Comparison of ENCODE assay signal across 9 mouse cellular contexts in genomic region chrX:111462833-111463564, GRCm38 (mm10).
A peak's percentile ranks its signal among the peaks of the same experiment; 100 is the strongest.
DNase-seq lines count a peak whose midpoint lies in the region; ATAC-seq and TF ChIP-seq lines count a peak whose summit lies in the region.
"Had no signal": no experiment of that assay in that cellular context is flagged by ENCODE, and none has a peak within 500 bp of the region (broad histone marks: within the 10 kb centered on the region; RNA-seq: fewer than 3 reads in every experiment).

No protein-coding gene starts in this region.

- no peaks in the 10 kb centered on the region for H3K36me3 ChIP-seq in kidney, adult 2 months (ENCODE audit: control insufficient read depth, insufficient read depth, low read length)
- H3K36me3 ChIP-seq in limb, embryonic 14.5 days (ENCODE audit: control insufficient read depth, insufficient read depth, low read length): no peaks in the 10 kb centered on the region
- no peaks in the 10 kb centered on the region for H3K36me3 ChIP-seq in midbrain, embryonic 16.5 days (ENCODE audit: control insufficient read depth, insufficient read depth, low read length)

- intact Hi-C loops in gastrocnemius, adult 2 months (cut with DNase I): no loop called here
- intact Hi-C loops in gastrocnemius, postnatal 14 days (cut with DNase I; ENCODE audit: low total_unique reads): no loop called here

- no peak for TF ChIP-seq CTCF in gastrocnemius, adult 2 months (IDR thresholded peaks at IDR 0.05)
- TF ChIP-seq CTCF in kidney, adult 2 months (conservative IDR thresholded peaks at IDR 0.05; ENCODE audit: insufficient read depth, insufficient read length, low read depth, low read length): no peak

- ATAC-seq in limb, embryonic 14.5 days (ENCODE audit: low FRiP score, low read depth): peak; percentile 93
- peak; percentile 98 for ATAC-seq in midbrain, embryonic 16.5 days

- DNase-seq in gastrocnemius, adult 2 months: peak; percentile 31
- DNase-seq in gastrocnemius, adult 18-20 months (ENCODE audit: low spot score): no peak
- peak; percentile 60 to 75 for DNase-seq in cerebellum, postnatal 25 days
- DNase-seq in gastrocnemius, postnatal 14 days: peak; percentile 28
- DNase-seq in kidney, adult 2 months: peak; percentile 58
- DNase-seq in limb, embryonic 14.5 days (ENCODE audit: low spot score): peak; percentile 75
- peak; percentile 46 for DNase-seq in telencephalon, adult 2 months (ENCODE audit: low read depth, low spot score)

- WGBS in kidney, adult 2 months: under 1% methylated on average over 52 of the region's 72 CpGs
- 18% methylated on average over 13 of the region's 72 CpGs for WGBS in limb, embryonic 14.5 days
- WGBS in midbrain, embryonic 16.5 days: 14% methylated on average over 24 of the region's 72 CpGs

- H3K4me2 ChIP-seq in limb, embryonic 14.5 days (replicated peaks; ENCODE audit: low read depth, low read length, severe bottlenecking): peak overlapping the region; percentile 47
- H3K4me2 ChIP-seq in midbrain, embryonic 16.5 days (ENCODE audit: low read length): peak overlapping the region; percentile 58

- peak overlapping the region; percentile 65 for H3K9ac ChIP-seq in limb, embryonic 14.5 days (ENCODE audit: low read depth, low read length, severe bottlenecking)
- H3K9ac ChIP-seq in midbrain, embryonic 16.5 days (ENCODE audit: low read depth, low read length): peak overlapping the region; percentile 70

- no peaks in the 10 kb centered on the region for H3K9me3 ChIP-seq in limb, embryonic 14.5 days (ENCODE audit: control insufficient read depth, low read length)
- H3K9me3 ChIP-seq in midbrain, embryonic 16.5 days (replicated peaks; ENCODE audit: control insufficient read depth, low read length, poor library complexity, severe bottlenecking): no peaks in the 10 kb centered on the region

- no peak for TF ChIP-seq POLR2A in kidney, adult 2 months (IDR thresholded peaks at IDR 0.05; ENCODE audit: low read depth, low read length)
- TF ChIP-seq POLR2A in limb, embryonic 14.5 days (IDR thresholded peaks at IDR 0.05; ENCODE audit: borderline replicate concordance, extremely low read depth, insufficient read depth, insufficient read length): 0 out of 2 replicates have a peak, but pooled peaks have one; percentile 24

- H3K4me3 ChIP-seq in gastrocnemius, adult 2 months: peak overlapping the region; percentile 75
- H3K4me3 ChIP-seq in kidney, adult 2 months (ENCODE audit: insufficient read depth, low read depth, low read length): peak overlapping the region; percentile 69
- peak overlapping the region; percentile 56 for H3K4me3 ChIP-seq in limb, embryonic 14.5 days (replicated peaks; ENCODE audit: low read length)
- H3K4me3 ChIP-seq in midbrain, embryonic 16.5 days (ENCODE audit: low read depth, low read length): peak overlapping the region; percentile 63

- no peaks in the 10 kb centered on the region for H3K27me3 ChIP-seq in kidney, adult 2 months (replicated peaks; ENCODE audit: control insufficient read depth, insufficient read depth, low read length)
- H3K27me3 ChIP-seq in limb, embryonic 14.5 days (ENCODE audit: control insufficient read depth, insufficient read depth, low read length): no peaks in the 10 kb centered on the region
- H3K27me3 ChIP-seq in midbrain, embryonic 16.5 days (ENCODE audit: control insufficient read depth, insufficient read depth, low read depth, low read length): no peaks in the 10 kb centered on the region

- no peak overlapping the region for H3K27ac ChIP-seq in gastrocnemius, adult 2 months
- H3K27ac ChIP-seq in kidney, adult 2 months (ENCODE audit: insufficient read depth, low read depth, low read length): no peak overlapping the region
- H3K27ac ChIP-seq in limb, embryonic 14.5 days (replicated peaks; ENCODE audit: low read depth, low read length): peak overlapping the region; percentile 77
- H3K27ac ChIP-seq in midbrain, embryonic 16.5 days (ENCODE audit: low read length): peak overlapping the region; percentile 84
- H3K27ac ChIP-seq: macrophage had no signal

- H3K4me1 ChIP-seq in kidney, adult 2 months (ENCODE audit: control insufficient read depth, insufficient read depth, low read length): no peaks in the 10 kb centered on the region
- H3K4me1 ChIP-seq in limb, embryonic 14.5 days (ENCODE audit: control insufficient read depth, insufficient read depth, low read length): no peaks in the 10 kb centered on the region
- peaks cover 2% of the 10 kb centered on the region; the same call in 1 of the 2 replicates for H3K4me1 ChIP-seq in midbrain, embryonic 16.5 days (ENCODE audit: control insufficient read depth, insufficient read depth, low read length)

Comparison
In these comparisons a context has a peak if more than half of its experiments do, and no peak if none do; other contexts are left out.
1. H3K27ac ChIP-seq: peak in limb, embryonic 14.5 days (single experiment) and midbrain, embryonic 16.5 days (single experiment); none in gastrocnemius, adult 2 months (single experiment) and kidney, adult 2 months (single experiment).
2. Peak in every context shown above with its lines, with median percentiles within 50 percentile points of each other: H3K4me3 ChIP-seq.